Mouse (Mus musculus): ENCODE measurements around the gene Zfp580. TPM values are rescaled to one million over a fixed set of nuclear protein-coding genes. Genes with fewer than 3 reads are reported as not detected.
A peak's percentile ranks its signal among the peaks of the same experiment; 100 is the strongest.
"Not testable (repeated sequence)": the region's sequence is repeated elsewhere in the genome, so short reads cannot be mapped to it uniquely, and the experiment has no call there.

Gene Zfp580
- total RNA-seq, 2 experiments from 2014 or later, result 0.26 TPM; not detected in 1

DNA sequence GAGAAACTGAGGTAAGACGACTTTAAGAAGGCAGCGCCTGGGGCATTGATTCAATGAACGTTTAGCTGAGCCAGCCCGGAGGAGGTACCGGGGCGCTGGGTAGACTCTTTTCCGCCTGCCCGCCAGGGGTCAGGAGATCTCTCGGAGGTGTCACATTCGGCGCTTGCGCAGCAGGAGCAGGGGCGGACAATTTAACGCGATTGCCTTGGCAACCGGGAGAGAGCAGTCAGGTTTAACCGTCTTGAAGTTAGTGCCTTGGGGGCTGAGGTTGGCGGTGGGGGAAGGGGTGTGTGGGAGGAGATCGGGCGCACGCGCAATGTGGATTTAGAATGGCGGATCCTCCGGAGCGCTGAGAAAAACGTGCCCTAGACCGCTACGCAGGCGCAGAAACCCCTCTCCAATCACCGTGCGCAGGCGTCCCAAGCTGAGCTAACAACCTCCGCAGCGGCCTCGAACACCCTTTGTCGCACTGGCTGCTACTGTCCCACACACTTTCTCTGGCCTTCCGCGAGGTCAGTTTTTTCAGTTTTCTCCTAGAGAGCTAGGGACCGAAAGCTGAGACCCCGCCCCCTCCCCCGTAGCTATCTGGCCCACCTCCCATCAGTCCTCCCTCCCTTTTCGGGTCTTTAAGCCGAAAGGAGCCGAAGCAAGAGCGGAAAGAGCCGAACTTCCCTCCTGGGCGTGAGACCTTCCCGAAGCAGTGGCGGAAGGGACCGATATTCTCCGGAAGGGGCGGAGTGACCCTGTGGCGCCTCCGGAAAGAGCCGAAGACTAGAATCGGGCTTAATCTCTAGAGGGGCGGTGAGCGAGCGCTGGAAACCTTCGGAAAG lies 9.8 kb downstream of the Zfp580 start:
- peak; percentile 84 for ATAC-seq (replicated peaks; ENCODE audit: low FRiP score, poor library complexity, severe bottlenecking)

- ATAC-seq (replicated peaks; ENCODE audit: low FRiP score, poor library complexity, severe bottlenecking), result peak; percentile 60
These were observed 10.5 kb downstream of the Zfp580 start, which contains the start of gene U2af2 for GRCm38 (mm10) chr7:5061774-5062359. U2af2 (plus strand) TSS chr7:5062143.

DNA sequence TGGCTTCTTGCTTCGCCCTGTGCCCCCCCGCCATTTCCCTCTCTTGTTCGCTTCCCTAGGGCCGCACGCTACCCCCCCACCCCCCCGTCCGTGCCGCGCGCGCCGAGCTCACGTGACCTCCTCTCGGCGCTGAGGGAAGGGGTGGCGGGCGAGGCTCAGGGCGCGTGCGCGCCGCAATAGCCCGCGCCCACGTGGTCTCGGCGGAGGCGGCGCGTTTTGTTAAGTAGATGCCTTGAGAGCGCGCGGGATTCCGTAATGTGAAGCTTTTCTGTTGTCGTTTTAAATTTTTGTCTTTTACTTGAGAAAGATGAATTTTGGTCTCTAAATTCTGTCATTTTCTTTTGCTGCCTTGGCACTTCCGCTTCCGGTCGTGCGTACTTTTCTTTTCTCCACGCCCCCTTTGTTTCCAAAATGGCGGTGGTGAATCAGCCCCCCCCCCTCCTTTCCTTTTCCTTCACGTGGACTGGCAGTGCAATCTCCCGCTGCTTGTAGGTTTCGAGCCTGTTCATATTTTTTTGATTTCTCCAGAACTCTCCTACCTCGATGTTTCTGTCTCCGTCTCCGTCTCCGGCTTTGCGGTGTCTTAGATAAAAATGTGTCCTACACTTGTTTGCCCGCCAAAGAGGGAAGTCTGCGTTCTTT lies 11.1 kb downstream of the Zfp580 start:
- ATAC-seq (replicated peaks; ENCODE audit: low FRiP score, poor library complexity, severe bottlenecking), result no peak

GRCm38 (mm10) chr7:5064886-5065285 lies 13.5 kb downstream of the Zfp580 start:
- no peak for ATAC-seq (replicated peaks; ENCODE audit: low FRiP score, poor library complexity, severe bottlenecking)

- peak; percentile 84 for ATAC-seq (replicated peaks; ENCODE audit: low FRiP score, poor library complexity, severe bottlenecking)
These were observed 22.2 kb downstream of the Zfp580 start for GRCm38 (mm10) chr7:5073586-5073985.

DNA sequence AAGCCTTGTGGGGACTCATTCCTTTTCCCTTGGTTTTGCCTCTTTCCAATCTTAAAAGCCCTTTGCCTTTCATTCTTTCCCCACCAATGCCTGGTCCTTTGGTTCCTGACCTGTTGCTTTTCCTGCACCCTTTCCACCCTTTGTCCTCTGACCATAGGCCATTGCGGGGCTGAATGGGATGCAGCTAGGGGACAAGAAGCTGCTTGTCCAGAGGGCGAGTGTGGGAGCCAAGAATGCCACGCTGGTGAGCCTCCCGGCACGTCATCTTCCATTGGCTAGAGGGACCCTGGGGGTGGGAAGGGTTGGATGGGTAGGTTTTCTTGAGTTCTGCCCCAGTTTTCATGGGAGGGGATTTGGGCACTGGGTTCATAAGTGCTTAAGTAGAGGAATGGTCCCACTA lies 23.6 kb downstream of the Zfp580 start:
- ATAC-seq (replicated peaks; ENCODE audit: low FRiP score, poor library complexity, severe bottlenecking), result no peak

GRCm38 (mm10) chr7:5076931-5077330 lies 25.6 kb downstream of the Zfp580 start:
- ATAC-seq (replicated peaks; ENCODE audit: low FRiP score, poor library complexity, severe bottlenecking), result no peak

GRCm38 (mm10) chr7:5079365-5080009 lies 28.1 kb downstream of the Zfp580 start:
- not testable (repeated sequence) for ATAC-seq (replicated peaks; ENCODE audit: low FRiP score, poor library complexity, severe bottlenecking)

GRCm38 (mm10) chr7:5080010-5080751 lies 28.8 kb downstream of the Zfp580 start, which contains the start of gene Epn1:
Epn1 (plus strand) TSS chr7:5080235.
- peak; percentile 95 for ATAC-seq (replicated peaks; ENCODE audit: low FRiP score, poor library complexity, severe bottlenecking)

- ATAC-seq (replicated peaks; ENCODE audit: low FRiP score, poor library complexity, severe bottlenecking), result no peak
These were observed 29.5 kb downstream of the Zfp580 start for GRCm38 (mm10) chr7:5080815-5081214.

- ATAC-seq (replicated peaks; ENCODE audit: low FRiP score, poor library complexity, severe bottlenecking), result peak; percentile 55
These were observed 29.9 kb downstream of the Zfp580 start for GRCm38 (mm10) chr7:5081241-5081640.

- no peak for ATAC-seq (replicated peaks; ENCODE audit: low FRiP score, poor library complexity, severe bottlenecking)
These were observed 30.6 kb downstream of the Zfp580 start for GRCm38 (mm10) chr7:5081939-5082338.

DNA sequence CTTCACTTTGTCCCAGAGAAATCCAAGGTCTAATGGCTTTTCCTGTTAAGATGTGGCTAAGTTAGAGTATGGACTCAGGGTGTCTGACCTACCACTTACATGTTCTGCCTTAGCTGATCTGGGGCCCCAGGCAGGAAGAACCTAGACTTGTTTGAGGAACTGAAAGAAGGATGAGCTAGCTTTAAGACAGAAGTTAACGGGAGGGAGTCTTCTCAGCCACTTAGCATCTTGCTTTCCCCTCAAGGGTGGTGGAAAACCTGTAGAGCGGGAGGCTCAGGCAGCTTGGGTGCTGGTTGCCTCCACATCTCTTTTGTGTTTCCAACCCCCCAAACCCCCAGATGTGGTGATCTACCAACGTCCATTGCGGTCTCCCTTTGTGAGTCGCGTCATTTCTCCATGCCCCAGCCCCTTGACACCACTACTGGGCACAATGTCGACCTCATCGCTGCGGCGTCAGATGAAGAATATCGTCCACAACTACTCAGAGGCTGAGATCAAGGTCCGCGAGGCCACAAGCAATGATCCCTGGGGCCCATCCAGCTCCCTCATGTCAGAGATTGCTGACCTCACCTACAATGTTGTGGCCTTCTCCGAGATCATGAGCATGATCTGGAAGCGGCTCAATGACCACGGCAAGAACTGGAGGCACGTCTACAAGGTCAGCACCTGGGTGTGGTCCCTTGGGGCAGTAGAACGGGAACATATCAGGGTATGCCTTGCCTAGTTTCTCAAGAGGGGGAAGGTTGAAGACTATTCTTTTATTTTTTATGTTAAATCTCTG lies 32.2 kb downstream of the Zfp580 start:
- ATAC-seq (replicated peaks; ENCODE audit: low FRiP score, poor library complexity, severe bottlenecking), result no peak

GRCm38 (mm10) chr7:5085512-5085911 lies 34.2 kb downstream of the Zfp580 start:
- no peak for ATAC-seq (replicated peaks; ENCODE audit: low FRiP score, poor library complexity, severe bottlenecking)

GRCm38 (mm10) chr7:5086921-5087440 lies 35.6 kb downstream of the Zfp580 start:
- ATAC-seq (replicated peaks; ENCODE audit: low FRiP score, poor library complexity, severe bottlenecking), result no peak

GRCm38 (mm10) chr7:5087886-5088285 lies 36.5 kb downstream of the Zfp580 start:
- no peak for ATAC-seq (replicated peaks; ENCODE audit: low FRiP score, poor library complexity, severe bottlenecking)

- no peak for ATAC-seq (replicated peaks; ENCODE audit: low FRiP score, poor library complexity, severe bottlenecking)
These were observed 38.5 kb downstream of the Zfp580 start for GRCm38 (mm10) chr7:5089853-5090252.

DNA sequence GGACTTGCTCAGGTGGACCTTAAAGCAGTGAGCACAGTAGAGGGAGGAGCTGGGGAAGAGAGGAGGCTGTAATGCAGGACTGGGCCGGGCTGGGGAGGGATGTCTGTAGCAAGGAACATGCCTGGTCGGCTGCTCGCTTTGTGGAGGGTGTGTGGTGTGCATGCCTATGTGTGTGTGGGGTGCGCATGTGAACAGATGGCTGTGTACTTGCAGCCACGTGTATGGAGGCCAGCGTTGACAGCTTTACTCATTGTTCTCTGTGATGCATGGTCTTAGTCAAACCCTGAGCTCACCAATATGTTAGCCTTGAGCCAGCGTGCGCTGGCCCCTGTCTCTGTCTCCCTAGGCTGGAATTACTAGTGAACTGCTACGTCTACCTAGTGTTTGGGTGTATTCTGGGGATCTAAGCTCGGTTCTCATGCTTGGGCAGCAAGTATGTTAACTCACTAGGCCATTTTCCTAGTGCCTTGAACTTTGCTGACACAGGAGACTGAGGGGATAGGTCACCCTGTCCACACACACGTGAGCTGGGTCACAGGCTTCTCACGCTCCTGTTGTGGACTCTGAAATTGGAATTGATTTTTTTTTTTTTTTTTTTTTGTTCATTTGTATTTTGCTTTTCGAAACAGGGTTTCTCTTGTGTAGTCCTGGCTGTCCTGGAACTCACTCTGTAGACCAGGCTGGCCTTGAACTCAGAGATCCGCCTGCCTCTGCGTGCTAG lies 39.8 kb downstream of the Zfp580 start:
- no peak for ATAC-seq (replicated peaks; ENCODE audit: low FRiP score, poor library complexity, severe bottlenecking)

Data from erythroblast, adult 5-6 weeks (primary cell).